Mouse (Mus musculus) E14TG2a.4 (cell line): Measurements from ENCODE around the gene Sin3a.

Source experiments
- CTCF ChIP-seq: conservative IDR thresholded peaks from 2 replicates; pipeline ENCODE4 v1.5.1; 2014; ENCODE audit warnings: low read length
- NANOG ChIP-seq: IDR thresholded peaks from 2 replicates; pipeline ENCODE4 v1.6.1; 2014; ENCODE audit warnings: borderline replicate concordance, low read length, mixed read lengths
- POU5F1 ChIP-seq: IDR thresholded peaks from 2 replicates; pipeline ENCODE4 v1.6.1; 2014; ENCODE audit warnings: low read length, borderline replicate concordance

DNA sequence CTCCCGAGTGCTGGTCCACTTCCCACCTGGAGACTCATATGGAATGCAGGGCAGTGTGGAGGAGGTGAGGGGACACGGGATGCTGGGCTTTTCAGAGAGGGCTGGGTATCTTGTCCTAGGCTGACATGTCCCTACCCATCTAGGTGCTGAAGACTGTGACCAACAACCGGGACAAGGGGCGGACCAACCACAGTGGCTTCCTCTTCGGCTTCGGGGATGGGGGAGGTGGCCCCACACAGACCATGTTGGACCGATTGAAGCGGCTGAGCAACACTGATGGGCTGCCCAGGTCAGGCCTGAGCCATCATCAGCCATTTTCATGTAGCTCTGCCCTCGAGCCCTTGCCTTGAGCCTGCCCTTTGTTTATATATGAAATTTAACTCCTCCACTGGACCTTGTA is 65.9 kb downstream of the Sin3a start:
- no peak for TF ChIP-seq CTCF
- TF ChIP-seq POU5F1, result no peak
- TF ChIP-seq NANOG, result no peak
